Mouse (Mus musculus) ovary, postnatal 36 days (tissue): ENCODE data around the gene Sp2.

Source experiments
- DNase-seq: peaks from one replicate; pipeline ENCODE4 v3.0.0; 2022; ENCODE audit warnings: low spot score, mixed read lengths

Sp2 gene

DNA sequence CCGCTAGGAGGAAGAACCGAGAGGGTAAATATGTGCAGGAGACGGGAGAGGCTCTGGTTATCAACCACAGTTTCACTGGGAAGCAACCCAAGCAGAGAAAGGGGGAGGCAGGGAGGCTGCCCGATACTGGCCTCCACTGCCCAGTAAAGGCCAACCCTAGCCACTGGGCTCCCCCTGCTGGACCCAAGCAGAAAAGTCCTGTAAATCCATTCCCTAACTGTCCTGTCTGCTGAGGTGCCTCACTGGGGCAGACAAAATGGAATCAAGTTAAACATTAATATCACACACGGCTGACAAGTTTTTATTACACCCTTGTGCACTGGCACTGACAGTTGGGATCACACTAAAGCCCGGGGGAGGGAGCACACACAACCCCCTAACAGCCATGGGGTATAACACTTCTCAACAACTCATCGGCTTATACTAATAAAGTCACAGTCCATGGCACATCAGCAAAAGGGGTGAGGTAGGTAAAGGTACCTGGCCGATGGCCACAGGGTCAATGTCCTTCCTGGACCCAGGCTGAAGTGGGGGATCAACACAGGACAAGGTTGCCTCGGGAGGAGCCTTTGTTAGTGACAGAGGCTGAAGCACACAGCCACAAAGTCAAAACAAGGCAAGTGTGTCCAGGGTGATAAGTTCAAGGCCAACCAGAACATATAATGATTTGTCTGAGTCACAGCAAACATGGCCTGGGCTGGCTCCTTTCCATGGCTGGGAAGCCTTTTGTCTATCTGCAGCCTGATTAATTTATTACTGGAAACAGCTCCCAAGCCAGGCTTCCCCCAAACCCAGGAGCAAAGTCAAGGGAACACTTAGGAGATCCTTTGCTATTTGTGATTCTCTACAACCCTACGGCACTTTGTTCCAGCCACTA is 45.0 kb downstream of the Sp2 start:
- DNase-seq = peak; percentile 80

DNA sequence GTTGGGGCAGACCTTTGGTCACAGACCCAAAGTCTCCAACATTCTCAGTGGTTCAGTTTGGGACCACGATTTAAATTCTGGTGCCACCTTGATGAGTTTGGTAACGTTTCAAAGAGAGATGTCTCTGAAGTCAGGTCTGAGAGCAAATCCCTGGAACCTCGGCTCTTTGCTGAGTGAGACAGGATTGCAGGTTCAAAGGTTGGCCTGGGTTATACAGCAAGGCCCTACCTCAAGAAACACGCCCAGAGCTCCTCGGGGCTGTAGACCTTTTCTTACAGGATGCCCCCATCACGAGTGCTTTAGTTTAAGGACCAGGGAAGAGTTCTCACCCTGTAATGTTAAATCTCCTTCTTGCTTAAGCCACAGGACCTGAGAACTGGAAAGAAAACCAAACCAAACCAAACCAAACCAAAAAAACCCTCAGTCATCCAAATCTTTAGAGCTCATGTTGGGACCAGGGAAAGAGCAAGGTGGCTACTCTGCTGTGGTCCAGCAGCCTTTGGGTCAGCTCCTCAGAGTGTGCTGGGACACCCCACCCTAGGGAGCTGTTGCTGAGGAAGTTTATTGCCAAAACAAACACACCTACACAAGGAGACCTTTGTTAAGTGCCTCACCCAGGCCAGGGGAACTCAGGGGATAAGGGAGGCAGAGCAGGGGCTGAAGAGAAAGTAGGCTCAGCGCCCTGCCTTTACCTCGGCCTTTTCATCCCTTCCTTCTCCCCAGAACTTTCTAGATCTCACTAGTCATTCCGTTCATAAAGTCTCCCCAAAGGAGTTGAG is 46.7 kb downstream of the Sp2 start:
- no peak for DNase-seq

DNA sequence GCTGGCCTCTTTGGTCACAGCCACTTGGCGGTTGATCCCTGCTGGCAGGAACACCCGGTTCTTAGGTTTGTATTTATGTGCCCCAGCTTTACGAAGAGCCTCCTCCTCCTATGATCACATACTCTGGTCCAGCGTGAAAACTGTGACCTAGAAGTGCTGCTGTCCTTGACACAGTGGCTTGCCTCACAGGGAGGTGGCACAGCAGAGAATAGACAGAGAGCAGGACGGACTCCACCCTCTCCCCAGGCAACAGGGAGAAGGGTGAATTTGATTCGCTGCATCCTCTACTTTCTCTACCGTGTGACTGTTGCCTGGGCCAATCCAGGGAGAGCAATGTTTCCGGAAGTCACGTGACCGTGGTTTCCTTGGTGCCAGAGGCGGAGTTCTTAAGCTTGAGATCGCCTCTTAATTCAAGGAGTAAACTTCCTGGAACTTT is 47.8 kb downstream of the Sp2 start:
- peak; percentile 75 for DNase-seq

DNA sequence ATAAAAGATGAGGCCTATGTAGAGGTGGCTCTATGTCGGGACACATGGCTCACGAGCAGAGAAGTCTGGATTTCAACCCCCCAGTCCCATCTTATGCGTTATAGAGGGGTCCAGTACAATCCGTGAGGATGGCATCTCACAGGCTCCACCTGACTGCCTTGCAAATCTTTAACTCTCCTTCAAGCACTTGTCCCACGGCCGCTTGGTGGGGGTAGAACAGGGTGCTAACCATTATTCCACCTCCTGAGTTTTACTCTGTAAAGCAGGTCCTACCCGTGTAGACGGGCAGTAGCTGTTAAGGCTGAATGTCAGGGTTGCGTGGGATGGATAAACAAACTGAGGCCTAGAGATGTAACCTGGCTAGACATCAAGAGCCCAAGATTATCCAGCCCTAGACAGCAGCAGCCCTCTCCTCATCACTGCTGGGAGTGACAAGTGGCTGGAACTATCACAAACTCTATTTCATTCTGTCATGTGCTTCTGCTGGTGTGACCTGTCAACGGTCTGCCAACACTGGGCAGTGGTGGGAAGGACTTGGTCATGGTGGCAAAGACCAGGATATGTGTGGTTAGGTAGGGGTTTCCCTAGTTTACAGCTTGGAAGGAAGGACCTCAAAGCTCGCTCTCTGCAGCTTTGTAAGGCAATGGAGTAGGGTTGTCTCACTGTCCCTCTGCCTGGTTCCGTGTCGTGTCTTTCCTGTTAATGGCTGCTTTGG is 49.0 kb downstream of the Sp2 start:
- no peak for DNase-seq

DNA sequence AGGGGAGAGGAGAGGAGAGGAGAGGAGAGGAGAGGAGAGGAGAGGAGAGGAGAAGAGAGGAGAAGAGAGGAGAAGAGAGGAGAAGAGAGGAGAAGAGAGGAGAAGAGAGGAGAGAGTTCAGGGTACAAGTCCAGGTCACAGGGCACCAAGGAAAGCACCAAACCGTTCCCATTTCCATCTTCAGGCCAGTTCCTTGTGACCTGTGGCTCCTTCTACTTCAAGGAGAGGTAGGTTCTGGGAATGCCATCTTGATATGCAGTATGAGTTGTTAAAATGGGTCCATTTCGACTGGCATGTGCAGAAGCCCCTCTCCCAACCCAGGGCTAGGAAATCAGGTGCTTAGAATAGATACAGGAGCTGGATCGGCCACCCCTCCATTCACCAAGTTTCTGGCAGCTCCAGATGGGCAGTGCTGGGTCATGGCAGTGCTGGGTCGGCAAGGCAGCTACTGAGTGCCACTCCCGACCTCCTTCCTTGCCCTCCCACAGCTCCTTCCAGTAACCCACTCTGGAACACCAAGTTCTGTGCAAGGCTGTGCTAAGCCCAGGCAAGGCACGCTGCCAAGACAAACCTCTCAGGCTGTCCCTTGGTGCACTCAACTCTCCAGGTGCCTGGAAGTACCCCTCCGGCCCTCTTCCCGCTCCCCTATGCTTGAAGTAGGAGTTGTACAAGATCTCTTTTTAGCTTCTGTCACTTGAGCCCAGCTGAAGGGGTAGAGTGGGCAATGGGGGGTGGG is 51.3 kb downstream of the Sp2 start:
- peak; percentile 53 for DNase-seq

DNA sequence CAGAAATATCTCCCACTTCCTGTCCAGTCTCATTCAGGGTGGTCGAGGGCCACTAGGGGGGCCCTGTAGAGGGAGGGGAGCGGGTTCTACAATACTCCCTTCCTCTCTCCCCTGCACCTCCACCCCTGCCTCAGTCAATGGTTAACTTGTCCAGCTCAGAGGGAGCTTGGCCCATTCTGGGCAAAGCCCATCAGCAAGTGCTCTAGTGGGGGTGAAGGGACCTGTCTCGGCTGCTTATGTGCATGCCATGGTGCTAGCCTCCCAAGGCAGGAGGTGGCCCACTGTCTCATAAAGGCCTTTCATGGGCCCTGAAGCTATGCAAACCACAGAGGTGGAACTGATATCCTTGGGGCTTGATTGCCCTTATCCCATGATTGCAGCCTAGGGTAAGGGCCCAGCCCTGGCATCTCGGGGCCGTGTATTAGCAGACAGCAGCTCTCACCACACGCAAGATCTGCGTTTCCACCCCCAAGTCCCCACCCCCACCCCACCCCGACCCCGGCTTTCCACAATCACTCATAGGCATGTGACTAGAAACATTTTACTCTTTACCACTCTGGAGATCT is 52.9 kb downstream of the Sp2 start:
- DNase-seq = no peak

DNA sequence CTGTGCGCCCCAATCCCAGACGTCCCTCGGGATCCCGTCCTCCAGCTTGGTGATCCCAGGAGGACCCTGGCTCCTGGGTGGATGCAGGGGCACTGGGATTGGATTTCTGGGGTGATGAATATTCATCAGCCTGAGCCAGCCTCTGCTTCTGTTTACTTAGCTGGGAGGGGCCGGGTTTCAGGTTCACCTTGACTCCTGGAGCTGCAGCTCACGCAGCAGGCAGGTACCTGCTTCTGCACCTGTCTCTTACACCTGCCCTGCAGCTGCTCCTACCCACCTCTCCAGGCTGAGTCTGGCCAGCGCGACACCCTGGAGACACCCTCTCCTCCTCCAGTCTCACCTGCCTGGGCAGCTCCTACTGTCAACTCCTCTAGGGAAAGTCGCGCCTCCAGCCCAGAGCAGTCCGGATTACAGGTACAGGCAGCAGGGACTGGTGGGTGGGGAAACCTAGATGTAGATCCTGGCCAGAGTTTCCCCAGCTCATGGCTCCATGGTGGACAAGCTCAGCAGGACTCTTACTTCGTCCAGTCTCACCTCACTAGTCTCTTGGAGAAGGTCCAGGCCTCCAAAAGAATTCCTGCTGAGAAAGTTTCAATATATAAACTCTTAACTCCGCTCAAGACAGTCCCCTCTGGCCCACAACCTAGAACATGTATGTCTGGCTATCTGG is 53.5 kb downstream of the Sp2 start:
- DNase-seq = no peak

DNA sequence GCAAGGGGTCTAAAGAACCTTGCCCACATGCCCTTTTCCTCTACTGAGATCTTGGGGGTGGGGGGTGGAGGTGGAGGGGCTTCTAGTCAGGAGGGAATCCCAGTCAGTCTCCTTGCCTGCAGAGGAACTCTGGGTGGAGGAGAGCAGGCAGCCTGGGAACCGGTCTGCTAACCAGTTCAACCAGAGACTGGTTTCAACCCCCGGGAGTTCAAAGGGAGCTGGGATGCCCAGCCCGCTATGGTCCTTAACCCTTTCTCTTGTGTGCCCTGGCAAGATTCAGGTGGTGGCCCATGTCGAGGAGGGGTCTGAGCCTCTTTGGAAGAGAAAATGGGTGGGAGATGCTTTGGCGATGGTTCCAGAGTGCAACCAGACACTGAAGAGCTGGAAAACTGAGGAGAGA is 54.1 kb downstream of the Sp2 start:
- DNase-seq = no peak

DNA sequence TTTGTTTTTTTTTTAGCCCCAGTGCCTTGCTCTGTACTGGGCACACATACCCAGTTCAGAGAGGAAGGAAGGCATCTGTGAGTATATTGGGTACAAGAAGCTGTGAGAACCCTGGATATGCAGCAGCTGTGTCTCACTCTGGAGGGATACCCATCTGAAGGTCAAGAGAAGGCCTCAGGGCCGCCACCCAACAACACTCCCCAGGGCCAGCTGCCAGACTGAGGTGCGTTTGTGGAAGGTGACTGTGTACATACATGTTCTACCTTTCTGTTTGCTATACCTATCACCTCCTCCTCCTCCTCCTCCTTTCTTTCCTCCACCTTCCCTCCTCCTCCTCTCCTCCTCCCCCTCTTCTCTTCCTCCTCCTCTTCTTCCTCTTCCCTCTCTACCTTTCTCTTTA is 54.7 kb downstream of the Sp2 start, which contains the start of gene Prr15l:
Prr15l (plus strand) TSS at position 17 of the 400 bp plus-strand sequence.
- DNase-seq = no peak

DNA sequence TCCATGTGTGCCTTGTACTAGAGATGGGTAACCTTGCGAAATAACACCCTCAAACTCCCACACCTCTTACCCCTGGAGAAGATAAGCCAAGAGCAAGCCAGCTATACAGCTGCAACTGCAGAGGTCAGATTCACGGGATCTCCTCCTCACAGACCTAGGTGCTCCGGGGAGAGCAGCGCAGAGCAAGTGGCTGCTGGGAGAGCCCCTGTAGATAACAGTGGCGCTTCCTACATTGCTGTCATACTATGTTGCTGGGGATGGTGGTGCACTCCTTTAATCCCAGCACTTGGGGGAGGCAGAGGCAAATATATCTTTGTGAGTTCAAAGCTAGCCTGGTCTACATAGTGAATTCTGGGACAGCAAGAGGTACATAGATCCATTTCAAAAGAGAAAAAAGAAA is 56.2 kb downstream of the Sp2 start:
- no peak for DNase-seq

DNA sequence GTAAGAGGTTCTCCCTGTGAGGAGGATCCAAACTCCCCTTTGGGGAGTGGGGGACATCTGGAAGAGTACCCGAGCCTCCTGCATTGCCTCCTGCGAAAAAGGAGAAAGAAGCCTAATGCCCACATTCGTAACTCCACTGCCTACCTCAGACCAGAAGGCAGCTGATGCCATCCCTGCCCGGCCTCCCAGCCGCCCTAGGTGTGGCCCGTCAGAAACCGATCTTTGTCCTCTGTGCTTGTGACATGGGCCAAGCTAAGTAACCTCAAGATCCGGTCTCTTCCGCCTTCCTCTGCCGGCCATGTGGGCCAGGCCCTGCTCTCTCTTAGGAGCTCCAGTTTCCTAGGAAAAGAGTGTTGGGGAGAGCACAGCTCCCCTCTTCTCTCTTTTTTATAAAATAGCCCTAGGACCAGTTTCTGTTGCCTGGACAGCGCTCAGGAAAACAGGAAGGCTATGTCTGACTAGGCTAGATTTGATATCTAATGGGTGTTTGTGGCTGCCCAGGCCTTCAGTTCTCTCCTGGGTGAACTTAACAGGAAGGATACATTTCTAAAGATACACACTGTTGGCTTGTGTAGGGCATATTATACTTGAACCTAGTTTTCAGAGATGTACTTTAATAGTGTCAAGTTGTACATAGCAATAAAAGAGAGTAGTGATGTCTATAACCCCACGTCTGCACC is 57.1 kb downstream of the Sp2 start:
- DNase-seq = no peak

DNA sequence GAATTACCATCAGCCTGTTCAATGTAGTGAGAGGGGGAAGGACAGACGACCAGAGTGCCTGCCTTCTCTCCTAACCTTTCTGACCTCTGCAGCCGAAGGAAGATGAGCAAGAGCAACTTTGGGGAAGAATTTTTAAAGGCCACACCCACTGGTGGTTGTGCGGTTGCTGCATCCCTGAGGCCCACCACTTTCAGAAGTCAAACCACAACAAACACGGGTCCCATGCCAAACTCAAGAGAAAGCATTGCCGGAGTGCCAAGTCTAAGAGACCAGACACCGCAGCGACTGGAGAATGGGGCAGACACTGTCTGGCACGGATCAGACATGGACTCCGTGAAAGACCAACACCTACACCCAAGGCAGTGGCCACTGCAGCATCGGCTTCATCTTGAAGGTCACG is 57.9 kb downstream of the Sp2 start:
- no peak for DNase-seq

DNA sequence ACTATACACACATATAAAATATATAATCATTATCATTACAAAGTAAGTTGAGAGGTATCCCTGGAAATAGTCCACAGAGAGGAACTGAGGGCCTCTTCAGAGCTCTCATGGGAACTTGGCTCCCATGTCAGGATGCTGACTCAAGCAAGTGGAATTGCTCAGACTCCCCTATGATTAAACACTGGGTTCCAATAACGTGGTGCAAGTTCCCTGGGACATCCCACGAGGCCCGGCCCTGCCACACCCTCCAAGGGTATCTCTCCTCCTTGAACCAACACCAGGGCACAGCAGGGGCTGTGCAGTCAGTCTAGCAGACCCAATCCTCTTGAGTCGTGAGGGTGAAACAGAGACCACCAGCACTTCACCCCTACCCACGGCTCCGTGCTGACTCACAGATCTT is 63.8 kb downstream of the Sp2 start:
- DNase-seq = no peak

DNA sequence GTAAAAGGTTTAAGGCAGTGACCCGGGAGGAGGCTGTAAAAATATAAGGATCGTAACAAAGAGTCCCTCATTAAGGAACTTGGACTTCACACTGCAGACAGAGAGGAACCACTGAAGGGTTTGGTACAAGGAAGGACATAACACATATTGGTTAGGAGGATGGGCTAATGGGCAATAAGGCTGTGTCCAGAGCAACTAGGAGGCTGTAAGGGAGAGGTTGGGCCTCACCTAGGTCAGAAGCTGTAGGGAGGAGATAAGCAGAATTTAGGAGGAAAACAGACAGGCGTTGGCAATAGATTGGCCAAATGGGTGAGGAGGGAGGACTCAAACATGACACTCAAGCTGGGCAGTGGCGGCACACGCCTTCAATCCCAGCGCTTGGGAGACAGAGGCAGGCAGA is 65.3 kb downstream of the Sp2 start:
- DNase-seq = no peak

DNA sequence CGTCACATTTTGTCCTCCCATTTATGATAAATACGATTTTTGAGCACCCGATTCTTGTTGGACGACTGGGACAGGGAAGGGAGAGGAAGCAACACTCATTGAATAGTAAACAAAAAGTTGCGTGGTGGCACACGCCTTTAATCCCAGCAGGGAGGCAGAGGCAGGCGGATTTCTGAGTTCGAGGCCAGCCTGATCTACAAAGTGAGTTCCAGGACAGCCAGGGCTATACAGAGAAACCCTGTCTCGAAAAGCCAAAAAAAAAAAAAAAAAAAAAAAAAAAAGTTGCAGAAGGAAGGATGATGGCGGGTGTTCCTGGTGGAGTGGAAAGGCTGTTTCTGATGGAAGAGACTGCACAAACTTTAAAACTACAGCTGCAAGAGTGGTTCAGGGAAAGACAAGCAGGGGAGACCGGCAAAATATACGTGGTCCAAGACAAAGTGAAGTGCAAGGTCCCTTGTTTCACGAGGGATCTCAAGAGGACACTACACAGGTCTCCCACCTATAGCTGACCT is 65.8 kb downstream of the Sp2 start:
- no peak for DNase-seq

DNA sequence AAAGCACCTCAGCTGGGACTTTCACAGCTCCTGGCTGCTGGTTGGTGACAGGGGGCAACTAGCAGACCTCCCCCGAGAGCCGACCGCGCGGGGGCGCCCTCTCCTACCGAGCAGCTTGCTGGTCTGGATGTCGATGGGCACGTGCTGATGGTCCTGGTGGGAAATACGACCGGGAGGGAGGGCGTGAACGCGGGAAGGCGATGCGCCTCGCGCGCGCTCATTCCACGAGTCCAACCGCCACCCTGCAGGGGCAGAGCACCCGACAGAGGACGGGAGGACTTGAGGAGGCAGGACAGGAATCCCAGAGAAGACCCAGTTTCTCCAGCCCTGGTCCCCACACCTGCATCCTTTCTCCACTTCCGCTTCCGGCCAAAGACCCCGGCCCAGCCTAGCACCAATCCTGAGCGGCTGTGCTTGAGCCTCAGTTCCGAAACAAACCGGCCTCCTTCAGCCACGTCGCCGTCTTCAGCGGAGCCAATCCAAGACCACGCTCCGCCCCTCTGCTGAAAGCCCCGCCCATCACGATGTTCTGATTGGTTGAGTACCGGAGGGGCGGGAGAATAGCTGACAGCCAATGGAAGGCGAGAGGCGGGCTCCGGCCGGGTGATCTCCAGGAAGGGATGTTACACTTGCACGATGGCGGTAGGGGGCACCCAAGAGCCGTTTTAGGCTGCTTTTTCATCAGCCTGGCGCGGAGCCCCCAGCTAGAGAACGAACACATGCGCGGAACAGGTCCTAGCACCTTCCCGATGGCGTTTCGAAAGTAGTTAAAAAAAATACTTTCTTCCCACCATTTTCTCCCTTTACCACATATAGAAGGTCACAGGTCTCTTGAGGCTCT is 66.5 kb downstream of the Sp2 start, which contains the start of gene Cdk5rap3:
Cdk5rap3 (minus strand) TSS at position 453 of the 841 bp plus-strand sequence.
- peak; percentile 99 for DNase-seq

DNA sequence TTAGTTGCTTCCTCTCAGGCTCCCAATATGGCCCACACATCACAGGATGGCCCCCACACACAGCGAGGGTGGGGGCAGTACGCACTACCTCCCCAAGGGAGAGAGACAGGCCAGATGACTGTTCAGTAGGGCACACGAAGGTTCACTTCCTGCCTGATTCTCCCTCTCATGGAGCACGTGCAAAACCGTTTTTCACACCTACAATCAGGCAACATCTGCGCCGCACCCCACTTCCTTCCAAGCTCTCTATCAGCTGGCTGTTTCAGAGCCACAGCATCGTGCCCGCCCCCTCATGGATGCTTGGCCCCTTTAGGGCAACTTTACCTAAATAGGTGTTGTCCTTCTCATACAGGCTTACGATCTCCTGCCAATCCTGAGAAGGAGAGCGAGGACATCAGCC is 70.1 kb downstream of the Sp2 start:
- no peak for DNase-seq

DNA sequence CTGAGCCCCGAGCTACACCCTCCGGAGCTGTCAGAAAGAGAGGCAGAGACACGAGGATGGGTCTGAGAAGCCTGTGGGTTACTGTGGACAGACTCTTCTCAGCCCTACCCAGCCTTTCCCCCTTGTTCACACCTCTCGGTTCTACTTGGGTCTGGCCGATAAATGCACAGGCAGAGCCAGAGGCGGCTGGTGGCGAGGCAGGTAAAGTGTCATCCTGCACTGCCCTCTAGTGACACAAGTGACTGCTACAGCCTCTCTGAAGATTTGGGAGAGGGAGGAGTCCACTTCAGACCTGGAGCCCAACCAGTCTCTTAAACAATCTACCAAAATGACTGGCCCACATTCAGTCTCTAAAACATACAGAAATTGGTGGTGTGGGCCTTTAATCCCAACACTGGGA is 72.8 kb downstream of the Sp2 start:
- DNase-seq = peak; percentile 64

DNA sequence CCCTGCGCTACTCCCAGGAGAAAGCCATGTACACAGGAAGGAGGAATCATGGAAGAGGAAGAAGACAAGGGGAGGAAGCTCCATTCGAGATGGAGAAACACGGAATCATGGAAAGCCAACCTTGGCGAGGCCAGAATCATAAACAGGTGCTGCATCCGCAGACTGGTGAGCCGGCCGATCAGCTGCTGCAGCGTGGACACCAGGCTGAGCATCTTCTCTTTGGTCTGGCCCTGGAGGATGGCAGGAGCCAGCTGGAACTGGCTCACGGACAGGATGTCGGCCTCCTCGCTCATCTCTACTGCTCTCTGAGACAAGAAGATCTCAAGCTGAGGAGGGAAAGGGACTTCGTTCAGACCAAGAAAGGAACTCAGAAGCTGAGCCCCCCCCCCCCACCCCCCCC is 74.2 kb downstream of the Sp2 start:
- no peak for DNase-seq
